Mouse (Mus musculus) left cerebral cortex, adult 2 months (tissue): Measurements from ENCODE around the gene Zfp764. TPM values are rescaled to one million over a fixed set of nuclear protein-coding genes. Genes with fewer than 3 reads are reported as not detected.
"Not testable (repeated sequence)": the region's sequence is repeated elsewhere in the genome, so short reads cannot be mapped to it uniquely, and the experiment has no call there.

Experiments used
- DNase-seq, 2 experiments: peaks; one replicate each; pipeline ENCODE4 v3.0.0; 2021 to 2022; ENCODE audit warnings: low spot score in 2 of 2, mixed read lengths in 1 of 2; ENCODE audit errors: extremely low spot score in 1 of 2
- H3K27ac ChIP-seq: fragments of 200-600 bp; 2 replicates; pipeline ENCODE4 v1.8.1; 2022
- H3K4me3 ChIP-seq: fragments of 200-600 bp; 2 replicates; pipeline ENCODE4 v1.8.1; 2022
- CTCF ChIP-seq: fragments of 200-600 bp; IDR thresholded peaks from 2 replicates; pipeline ENCODE4 v1.8.1; 2022; ENCODE audit warnings: antibody characterized with exemption, mild to moderate bottlenecking, moderate library complexity
- intact Hi-C: fragments of 180-260 bp; cut with DNase I; formaldehyde crosslinking; loops from one replicate; pipeline ENCODE4 v1.15.1; 2025
- total RNA-seq, 2 experiments: library from RNA; stranded (reverse); gene quantifications; 2 replicates each; pipeline ENCODE4 v1.2.3; 2021

The Zfp764 gene
- total RNA-seq, 2 experiments from 2014 or later = 3.8 to 5.6 TPM

DNA sequence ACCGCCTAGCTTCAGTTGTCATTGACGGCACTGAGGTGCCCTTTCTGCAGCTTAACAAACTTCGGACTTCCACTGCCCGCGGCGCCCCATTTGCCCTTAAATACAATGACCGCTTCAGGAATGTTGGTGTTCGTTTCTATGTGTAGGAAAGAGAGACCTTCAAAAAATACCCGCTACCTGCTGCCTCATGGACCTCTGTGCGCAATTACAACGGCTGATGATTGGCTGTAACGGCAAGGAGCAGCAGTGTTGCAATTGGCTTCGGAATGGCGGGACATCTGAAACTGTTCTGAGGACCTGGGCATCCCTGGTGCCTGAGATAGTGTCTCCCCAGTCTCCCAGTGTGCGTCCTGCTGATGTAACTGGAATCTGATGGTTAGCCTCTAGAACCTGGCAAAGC lies 15.6 kb upstream of the Zfp764 start:
- peak overlapping the region; percentile 72 for H3K4me3 ChIP-seq
- TF ChIP-seq CTCF = no peak
- H3K27ac ChIP-seq = no peak overlapping the region
- peak; percentile 28 to 36 for DNase-seq
- intact Hi-C loops = loop anchor here (2.0 kb wide), 1 partner anchor 27 kb away; the partner anchor contains the start of gene Zfp689

DNA sequence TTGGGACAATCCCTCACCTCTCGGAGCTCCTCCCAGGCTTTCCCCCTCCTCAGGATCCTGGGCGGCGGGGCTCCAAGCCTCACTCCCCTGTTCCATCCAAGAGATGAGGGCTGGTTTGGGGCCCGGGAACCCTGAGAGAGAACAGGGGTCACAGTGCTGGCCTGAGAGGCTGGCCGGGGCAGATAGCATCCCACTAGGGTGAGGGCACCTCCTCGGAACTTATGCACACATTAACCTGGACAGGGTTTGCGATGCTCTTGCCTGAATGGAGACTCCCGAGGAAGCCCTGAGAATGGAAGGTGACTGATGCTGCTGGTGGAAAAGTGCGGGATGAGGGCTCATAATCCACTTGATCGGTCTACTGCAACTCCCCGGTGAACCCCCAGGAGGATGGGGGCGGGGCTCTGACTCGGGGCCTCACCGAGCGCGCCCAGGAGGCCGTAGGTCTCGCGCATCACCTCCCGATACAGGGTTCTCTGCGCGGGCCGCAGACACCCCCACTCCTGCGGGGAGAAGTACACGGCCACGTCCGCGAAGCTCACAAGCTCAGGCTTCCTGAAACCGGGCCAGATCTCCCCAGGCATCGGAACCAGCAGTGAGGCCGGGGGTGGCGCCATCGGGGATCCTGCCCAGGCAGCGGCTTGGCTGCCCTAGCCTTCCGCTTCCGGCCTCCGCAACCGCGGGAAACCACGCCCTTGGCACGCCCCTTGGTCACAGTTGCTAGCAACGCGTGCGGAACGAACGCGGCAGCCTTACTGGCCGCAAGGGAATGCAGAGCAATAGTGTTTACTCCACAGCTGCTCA lies 15.0 kb upstream of the Zfp764 start, which contains the start of gene Zfp688:
Gene Zfp688, minus strand, starts transcription at position 681 of the 804 bp plus-strand sequence.
- peak; percentile 12; the same call in 1 of the 2 replicates for TF ChIP-seq CTCF
- intact Hi-C loops = loop anchor here (2.0 kb wide), 1 partner anchor 27 kb away; the partner anchor contains the start of gene Zfp689
- peak within 1 kb of the TSS; percentile 72 for H3K4me3 ChIP-seq
- peak within 1 kb of the TSS; percentile 83 for H3K27ac ChIP-seq
- peak; percentile 90 to 93 for DNase-seq

- no peak for TF ChIP-seq CTCF
- H3K4me3 ChIP-seq = no peak overlapping the region
- intact Hi-C loops = no loop called here
- no peak for DNase-seq
- no peak overlapping the region for H3K27ac ChIP-seq
Measured at GRCm38 (mm10) chr7:127411418-127411817, 4.8 kb upstream of the Zfp764 start.

DNA sequence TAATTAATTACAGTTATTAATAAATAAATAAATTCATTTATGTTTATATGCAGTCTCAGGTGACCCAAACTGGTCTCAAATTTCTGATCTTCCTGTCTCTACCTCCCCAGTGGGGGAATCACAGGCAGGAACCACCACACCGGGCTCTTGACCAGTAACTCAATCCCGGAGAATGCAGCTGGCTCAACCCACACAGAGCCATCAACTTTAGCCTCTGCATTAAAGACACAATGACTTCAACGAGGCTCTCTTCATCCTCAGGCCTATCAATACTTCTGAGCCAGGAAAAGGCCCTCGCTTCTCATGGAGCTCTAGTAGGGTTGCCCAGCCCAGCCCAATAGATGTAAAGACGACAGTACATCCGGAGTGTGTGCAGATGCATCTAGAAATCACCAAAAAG lies 2.5 kb downstream of the Zfp764 start:
- H3K4me3 ChIP-seq, DNase-seq, H3K27ac ChIP-seq: not testable (repeated sequence)
- intact Hi-C loops = loop anchor here (1.0 kb wide), 1 partner anchor 21 kb away; no protein-coding TSS in a partner anchor

- Histone ChIP-seq H3K4me3 (no peak overlapping the region), H3K27ac (no peak overlapping the region)
- intact Hi-C loops = no loop called here
- TF ChIP-seq CTCF = no peak; the same call in 1 of the 2 replicates
- DNase-seq = no peak
Measured at GRCm38 (mm10) chr7:127402980-127403379, 3.6 kb downstream of the Zfp764 start.

DNA sequence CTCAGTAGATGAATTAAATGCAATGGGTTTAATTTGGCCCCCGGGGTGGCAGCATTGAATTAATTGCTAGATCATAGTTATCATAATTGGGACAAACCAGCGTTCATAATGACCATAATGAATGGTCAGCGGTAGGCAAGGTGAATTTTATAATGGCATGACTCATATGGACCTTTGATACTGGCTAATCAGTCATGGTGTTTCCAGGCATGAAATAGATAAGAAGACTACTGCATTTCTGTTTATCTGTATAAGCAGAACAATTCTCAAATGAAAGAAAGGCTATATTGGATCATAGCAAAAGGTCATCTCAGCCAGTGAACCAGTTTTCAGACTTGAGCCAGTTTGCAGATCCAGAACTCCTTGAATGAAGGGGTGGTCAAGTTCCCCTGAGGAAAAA lies 6.3 kb downstream of the Zfp764 start:
- intact Hi-C loops = no loop called here
- Histone ChIP-seq H3K27ac (no peak overlapping the region), H3K4me3 (no peak overlapping the region)
- no peak for DNase-seq
- TF ChIP-seq CTCF = no peak

DNA sequence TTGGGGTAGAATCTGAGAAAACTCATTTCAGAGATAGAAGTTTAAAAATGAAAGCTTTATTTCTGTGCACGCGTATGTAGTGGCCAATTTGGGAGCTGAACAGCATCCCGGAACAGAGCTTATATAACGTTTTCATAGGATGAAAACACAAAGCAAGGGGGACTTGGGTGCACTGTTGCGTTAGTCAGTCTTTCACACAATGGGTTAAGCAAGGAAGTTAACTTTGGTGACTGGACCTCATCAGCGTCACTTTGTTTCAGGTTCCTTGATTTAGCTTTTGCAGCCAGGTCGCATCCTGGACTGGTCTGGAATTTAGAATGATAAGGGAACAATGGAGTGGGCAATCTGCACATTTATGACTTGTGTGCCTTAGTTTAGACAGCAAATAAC lies 12.7 kb downstream of the Zfp764 start:
- H3K4me3 ChIP-seq = peak overlapping the region; percentile 81
- no peak for DNase-seq
- TF ChIP-seq CTCF = no peak
- peak overlapping the region; percentile 97 for H3K27ac ChIP-seq
- intact Hi-C loops = loop anchor here (2.0 kb wide), 1 partner anchor 77 kb away; no protein-coding TSS in a partner anchor

- TF ChIP-seq CTCF = no peak
- peak; percentile 90 to 93 for DNase-seq
- intact Hi-C loops = loop anchor here (2.0 kb wide), 1 partner anchor 77 kb away; no protein-coding TSS in a partner anchor
- Histone ChIP-seq H3K4me3 (peak within 1 kb of the TSS; percentile 81), H3K27ac (peak within 1 kb of the TSS; percentile 97)
Measured at GRCm38 (mm10) chr7:127393157-127393943, 13.3 kb downstream of the Zfp764 start, which contains the start of gene E430018J23Rik. Gene E430018J23Rik, minus strand, starts transcription at chr7:127393629.

DNA sequence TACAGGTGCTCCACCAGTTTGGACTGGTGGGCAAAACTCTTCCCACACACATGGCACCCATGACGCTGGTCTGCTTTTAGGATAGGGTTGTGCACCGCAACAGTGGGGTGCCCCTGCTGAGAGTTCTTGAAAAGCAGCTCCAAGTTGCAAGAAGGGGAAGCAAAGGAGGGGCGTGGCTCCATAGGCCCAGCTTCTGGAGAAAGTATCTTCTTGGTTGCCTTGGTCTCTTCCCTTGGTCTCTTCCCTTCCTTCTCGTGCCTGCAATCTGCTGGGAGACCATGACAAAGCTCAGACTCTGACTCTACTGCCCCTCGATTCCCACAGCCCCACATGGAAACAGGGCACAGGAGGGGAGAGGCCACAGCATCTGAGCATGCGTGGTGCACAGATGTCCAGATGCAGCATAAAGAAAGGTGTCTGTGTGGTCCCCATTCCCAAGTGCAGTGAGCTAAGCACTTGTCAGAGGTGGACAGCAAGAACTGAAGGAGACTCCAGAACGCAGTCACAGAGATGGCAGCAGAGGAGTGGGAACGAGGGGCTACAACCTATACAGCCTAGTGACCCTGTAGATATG lies 14.3 kb downstream of the Zfp764 start:
- no peak overlapping the region; the same call in 1 of the 2 replicates for H3K27ac ChIP-seq
- no peak for TF ChIP-seq CTCF
- intact Hi-C loops = loop anchor here (2.0 kb wide), 1 partner anchor 78 kb away; no protein-coding TSS in a partner anchor

DNA sequence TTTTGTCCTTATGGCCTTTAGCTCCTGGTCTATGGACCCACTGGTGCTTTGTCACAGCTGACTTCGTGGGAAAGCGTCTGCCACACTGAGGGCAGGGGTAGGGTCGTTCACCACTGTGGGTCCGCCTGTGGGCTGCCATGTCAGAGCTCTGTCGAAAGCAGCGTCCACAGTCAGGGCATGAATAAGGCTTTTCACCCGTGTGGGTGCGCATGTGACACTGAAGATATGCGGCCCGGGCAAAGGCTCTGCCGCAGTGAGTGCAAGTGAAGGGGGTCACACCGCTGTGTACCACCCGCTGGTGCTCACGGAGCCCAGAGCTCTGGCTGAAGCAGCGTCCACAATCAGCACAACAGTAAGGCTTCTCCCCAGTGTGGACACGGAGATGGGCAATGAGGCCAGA lies 15.1 kb downstream of the Zfp764 start:
- Histone ChIP-seq H3K4me3 (no peak overlapping the region), H3K27ac (no peak overlapping the region)
- intact Hi-C loops = no loop called here
- no peak for DNase-seq
- TF ChIP-seq CTCF = no peak

More for the DNA sequence above, 14.3 kb downstream of the Zfp764 start:
- DNase-seq = no peak
- peak overlapping the region; percentile 81 for H3K4me3 ChIP-seq

DNA sequence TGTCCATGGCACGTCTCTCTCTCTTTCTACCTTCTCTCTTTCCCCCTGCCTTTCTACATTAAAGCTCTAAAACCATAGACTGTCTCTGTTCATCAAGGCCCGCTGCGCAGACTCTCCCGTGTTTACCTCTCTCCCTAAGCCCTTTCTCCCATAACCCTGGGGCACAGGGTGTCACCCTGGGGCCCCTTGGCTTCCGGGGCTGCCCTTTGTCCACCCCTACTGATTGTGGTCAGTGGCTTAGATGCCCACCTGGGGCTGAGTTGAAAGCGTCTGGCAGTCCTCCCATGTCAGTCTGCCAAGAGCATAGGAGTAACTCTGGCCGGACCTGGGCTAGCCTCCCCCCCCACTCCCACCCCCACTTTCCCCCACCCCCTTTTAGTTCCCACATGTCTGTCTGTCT lies 16.3 kb downstream of the Zfp764 start:
- Histone ChIP-seq H3K27ac (no peak overlapping the region), H3K4me3 (no peak overlapping the region)
- intact Hi-C loops = no loop called here
- DNase-seq = no peak
- no peak for TF ChIP-seq CTCF

DNA sequence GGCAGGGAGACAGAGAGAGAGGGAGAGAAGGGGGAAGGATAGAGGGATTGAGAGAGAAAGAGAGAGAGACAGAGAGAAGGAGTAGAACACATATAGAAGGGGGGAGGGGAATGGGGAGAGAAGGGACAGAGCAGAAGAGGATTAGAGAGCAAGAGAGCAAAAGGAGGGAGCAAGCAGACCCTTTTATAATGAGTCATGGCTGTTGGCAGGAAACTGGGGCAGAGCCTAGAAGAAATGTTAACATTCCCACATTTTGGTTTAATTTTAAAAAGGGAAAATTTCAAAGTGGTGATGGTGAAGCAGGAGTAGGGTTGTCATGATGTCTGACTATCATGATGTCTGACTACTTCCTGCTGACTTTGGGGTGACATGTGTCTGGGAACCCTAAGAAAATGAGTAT lies 18.4 kb downstream of the Zfp764 start:
- H3K4me3 ChIP-seq, H3K27ac ChIP-seq, DNase-seq, intact Hi-C loops: not testable (repeated sequence)
